Mouse (Mus musculus) embryonic facial prominence, embryonic 14.5 days (tissue): ENCODE measurements around the gene Tmtc1. TPM values are rescaled to one million over a fixed set of nuclear protein-coding genes. Genes with fewer than 3 reads are reported as not detected.

ENCODE experiments used
- ATAC-seq: fragments of 200-750 bp; cut with Nextera tagmentation; 2 replicates; pipeline ENCODE4 v1.8.0; 2017; ENCODE audit warnings: low read depth, moderate number of reproducible peaks, moderate TSS enrichment
- DNase-seq: peaks from one replicate; pipeline ENCODE4 v3.0.0-alpha.2; 2015; ENCODE audit warnings: low spot score
- H3K27ac ChIP-seq: fragments of 300-500 bp; sonication (generic); replicated peaks from 2 replicates; pipeline ENCODE4 v1.5.1; 2014; ENCODE audit warnings: low read depth, mild to moderate bottlenecking, low read length, moderate library complexity
- H3K27me3 ChIP-seq: fragments of 300-500 bp; sonication (generic); replicated peaks from 2 replicates; pipeline ENCODE4 v1.6.1; 2014; ENCODE audit warnings: low read length; ENCODE audit not compliant: control insufficient read depth, insufficient read depth
- H3K36me3 ChIP-seq: fragments of 300-500 bp; sonication (generic); 2 replicates; pipeline ENCODE4 v1.6.1; 2014; ENCODE audit warnings: low read length, mixed read lengths; ENCODE audit not compliant: control insufficient read depth, insufficient read depth
- H3K4me1 ChIP-seq: fragments of 300-500 bp; sonication (generic); 2 replicates; pipeline ENCODE4 v1.6.1; 2014; ENCODE audit warnings: antibody characterized with exemption, low read length; ENCODE audit not compliant: control insufficient read depth, insufficient read depth
- H3K4me2 ChIP-seq: fragments of 300-500 bp; sonication (generic); 2 replicates; pipeline ENCODE4 v1.6.1; 2014; ENCODE audit warnings: low read depth, mild to moderate bottlenecking, low read length, moderate library complexity, mixed read lengths
- H3K4me3 ChIP-seq: fragments of 300-500 bp; sonication (generic); 2 replicates; pipeline ENCODE4 v1.5.1; 2014; ENCODE audit warnings: low read depth, mild to moderate bottlenecking, low read length
- H3K9ac ChIP-seq: fragments of 300-500 bp; sonication (generic); 2 replicates; pipeline ENCODE4 v1.6.1; 2014; ENCODE audit warnings: low read depth, mild to moderate bottlenecking, low read length, moderate library complexity, mixed read lengths
- H3K9me3 ChIP-seq: fragments of 300-500 bp; sonication (generic); 2 replicates; pipeline ENCODE4 v1.6.1; 2016; ENCODE audit warnings: low read length; ENCODE audit not compliant: control insufficient read depth
- WGBS: fragments of 180-500 bp; shearing (Covaris S2); extraction: QIAGEN DNeasy Blood & Tissue Kit; methylation state at CpG from one replicate; pipeline ENCODE4 v1.1.7; 2014; 5-methylcytosine and 5-hydroxymethylcytosine counted together
- polyA plus RNA-seq: library from polyadenylated mRNA; unstranded; fragments of >200 nt; fragmentation: Nextera tagmentation; extraction: Ambion mirVana; gene quantifications from 2 replicates; pipeline ENCODE4 v1.2.1, GENCODE M21; 2014

Gene Tmtc1
- polyA plus RNA-seq = 3.0 and 4.6 TPM in 2 replicates

DNA sequence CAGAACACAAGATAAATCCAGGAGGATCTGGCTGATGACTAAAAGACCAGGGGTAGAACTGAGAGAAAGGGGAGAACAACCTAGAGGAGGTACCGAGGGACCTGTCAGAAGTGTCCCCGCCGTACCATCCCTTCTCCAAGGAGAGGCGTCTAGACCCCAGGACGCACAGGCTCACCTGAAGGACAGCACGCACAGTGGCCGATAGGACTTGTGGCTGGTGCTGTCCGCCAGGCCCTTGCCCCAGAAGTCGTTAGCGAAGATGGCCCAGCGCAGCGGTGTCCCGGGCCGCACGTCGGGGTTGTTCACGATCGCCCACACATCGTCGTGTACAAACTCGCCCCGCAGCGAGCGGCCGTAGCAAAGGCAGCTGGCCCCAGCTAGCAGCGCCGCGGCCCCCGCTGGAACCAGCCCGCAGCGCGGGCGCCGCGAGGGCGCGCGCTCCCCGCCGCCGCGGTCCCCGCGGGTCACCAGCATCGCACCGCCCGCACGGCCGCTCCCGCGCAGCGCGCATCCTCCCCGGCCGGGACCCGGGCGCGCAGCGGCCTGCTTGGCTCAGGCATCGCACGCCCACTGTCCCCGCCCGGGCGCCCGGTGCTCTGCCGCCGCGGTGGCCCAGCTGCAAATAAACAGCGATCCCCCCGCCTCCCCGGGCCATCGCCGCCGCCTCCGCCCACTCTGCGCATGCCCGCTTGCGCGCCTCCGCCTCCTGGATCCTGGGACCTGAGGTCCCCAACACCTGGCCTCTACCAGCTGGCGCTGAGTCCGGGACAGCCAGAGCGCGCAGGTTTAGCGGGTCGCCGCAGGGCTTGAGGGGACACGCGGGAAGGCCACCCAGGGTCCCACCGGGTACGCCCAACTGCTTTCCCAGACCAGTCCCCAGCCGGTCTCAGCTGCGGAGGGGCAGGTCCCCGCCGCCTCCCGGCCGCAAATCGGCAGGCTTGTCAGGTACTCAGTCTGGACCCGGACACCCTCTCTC lies at the start of gene Tmtc1:
Gene Tmtc1 (minus strand): TSS at position 664 of the 976 bp plus-strand sequence.
- Histone ChIP-seq H3K27me3 (peaks cover 30% of the 10 kb centered on the region), H3K4me3 (peak within 1 kb of the TSS; percentile 73), H3K9me3 (0 out of 2 replicates have a peak, but pooled peaks cover 3% of the 10 kb centered on the region), H3K36me3 (no peaks in the 10 kb centered on the region), H3K4me1 (0 out of 2 replicates have a peak, but pooled peaks cover 4% of the 10 kb centered on the region), H3K4me2 (peak within 1 kb of the TSS; percentile 94), H3K27ac (no peak within 1 kb of the TSS), H3K9ac (peak within 1 kb of the TSS; percentile 74)
- DNase-seq (peak; percentile 69), ATAC-seq (peak; percentile 83)
- WGBS = under 1% methylated on average over 62 of the region's 99 CpGs

DNA sequence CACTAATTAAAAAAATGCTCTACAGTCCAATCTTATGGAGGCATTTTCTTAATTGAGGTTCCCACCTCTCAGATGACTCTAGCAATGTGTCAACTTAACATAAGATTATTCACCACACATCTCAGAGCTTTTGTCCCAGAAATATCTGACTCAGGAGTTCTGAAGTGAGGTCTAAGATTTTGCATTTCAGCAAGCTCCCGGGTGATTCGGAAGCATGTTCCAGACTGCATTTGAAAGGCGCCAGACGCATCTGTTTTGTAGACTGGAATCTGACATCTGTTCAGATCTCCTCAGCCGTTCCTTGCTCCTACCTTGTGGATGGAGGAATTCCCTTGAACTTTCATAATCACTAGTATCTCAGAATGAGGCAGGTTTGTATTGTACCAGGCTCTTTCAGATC lies 47.7 kb upstream of the Tmtc1 start:
- DNase-seq = no peak
- Histone ChIP-seq H3K9ac (no peak overlapping the region), H3K27me3 (no peaks in the 10 kb centered on the region), H3K4me2 (no peak overlapping the region), H3K9me3 (no peaks in the 10 kb centered on the region), H3K4me1 (no peaks in the 10 kb centered on the region), H3K36me3 (no peaks in the 10 kb centered on the region), H3K27ac (no peak overlapping the region), H3K4me3 (no peak overlapping the region)
- 69% methylated on average over 5 of the region's 5 CpGs for WGBS
- ATAC-seq = no peak

DNA sequence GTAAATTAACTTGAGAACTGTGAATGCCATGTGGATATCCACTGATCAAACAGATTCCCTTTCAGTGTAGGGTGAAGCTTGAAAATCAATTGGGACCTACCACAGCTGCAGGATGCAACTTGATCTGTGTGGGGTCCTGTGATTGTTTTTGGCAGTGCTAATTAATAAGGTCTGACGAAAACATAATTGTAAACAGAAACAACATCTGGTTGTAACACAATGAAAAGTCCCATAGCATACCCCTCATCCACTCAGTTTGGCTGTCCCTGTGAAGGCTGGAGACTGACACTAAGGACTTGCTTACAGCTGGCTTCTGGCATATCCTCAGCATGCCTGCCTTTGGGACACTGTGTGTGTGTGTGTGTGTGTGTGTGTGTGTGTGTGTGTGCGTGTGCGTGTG lies 42.6 kb upstream of the Tmtc1 start:
- Histone ChIP-seq H3K36me3 (no peaks in the 10 kb centered on the region), H3K4me3 (no peak overlapping the region), H3K27ac (no peak overlapping the region; the same call in 1 of the 2 replicates), H3K27me3 (no peaks in the 10 kb centered on the region), H3K9me3 (no peaks in the 10 kb centered on the region), H3K4me2 (no peak overlapping the region), H3K9ac (no peak overlapping the region), H3K4me1 (no peaks in the 10 kb centered on the region)
- ATAC-seq (no peak), DNase-seq (peak; percentile 56)
- WGBS = 15% methylated on average over 1 of the region's 3 CpGs

DNA sequence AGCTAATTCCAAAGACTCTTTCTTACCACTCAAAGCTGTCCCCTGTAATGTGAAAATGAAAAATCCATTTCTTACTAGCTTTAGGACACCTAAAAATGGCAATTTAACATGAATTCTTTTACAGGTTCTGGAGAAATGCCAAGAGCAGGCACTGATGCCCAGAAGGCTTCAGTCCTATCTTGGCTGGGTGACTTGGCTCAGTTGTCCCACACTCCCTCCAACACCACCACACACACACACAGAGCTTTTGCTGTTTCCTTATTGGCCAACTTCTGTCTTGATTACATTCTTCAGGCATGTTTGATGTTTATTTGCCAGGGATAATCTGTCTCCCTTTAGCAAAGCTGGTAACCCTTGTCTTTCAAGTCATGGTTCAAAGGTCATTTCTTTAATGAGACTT lies 37.7 kb upstream of the Tmtc1 start:
- H3K4me3 ChIP-seq = no peak overlapping the region
- no peak for DNase-seq
- no peak for ATAC-seq
- no peak overlapping the region for H3K9ac ChIP-seq
- no peaks in the 10 kb centered on the region for H3K9me3 ChIP-seq
- H3K36me3 ChIP-seq = no peaks in the 10 kb centered on the region
- H3K4me2 ChIP-seq = no peak overlapping the region
- H3K27me3 ChIP-seq = no peaks in the 10 kb centered on the region
- no peaks in the 10 kb centered on the region for H3K4me1 ChIP-seq
- H3K27ac ChIP-seq = no peak overlapping the region

DNA sequence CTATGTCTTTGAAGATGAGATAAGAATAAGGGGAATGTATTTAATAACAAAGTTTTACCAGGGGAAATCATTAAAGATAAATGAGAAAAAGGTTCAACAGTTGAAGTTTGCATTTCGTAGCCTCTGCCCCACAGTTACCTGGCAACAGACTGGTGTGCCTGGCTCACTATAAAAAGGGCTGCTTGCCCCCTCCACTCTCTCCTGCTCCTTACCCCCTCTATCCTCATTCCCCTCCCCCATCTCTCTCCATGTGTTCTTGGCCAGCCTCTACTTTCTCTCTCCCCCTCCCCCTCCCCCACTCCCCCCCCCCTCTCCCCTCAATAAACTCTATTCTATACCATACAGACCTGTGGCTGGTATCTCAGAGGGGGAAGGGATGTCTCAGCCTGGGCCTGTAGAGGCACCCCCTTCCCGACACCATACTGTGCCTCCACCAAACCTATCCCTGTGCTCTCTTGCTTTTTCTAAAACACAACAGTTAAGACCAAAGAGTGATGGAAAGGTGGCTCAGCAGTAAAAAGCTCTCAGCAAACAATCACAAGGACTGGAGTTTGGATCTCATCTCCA lies 35.6 kb upstream of the Tmtc1 start:
- no peak for DNase-seq
- Histone ChIP-seq H3K9ac (no peak overlapping the region), H3K4me3 (no peak overlapping the region), H3K27me3 (no peaks in the 10 kb centered on the region), H3K4me1 (no peaks in the 10 kb centered on the region), H3K4me2 (no peak overlapping the region), H3K27ac (no peak overlapping the region), H3K9me3 (no peaks in the 10 kb centered on the region), H3K36me3 (no peaks in the 10 kb centered on the region)
- ATAC-seq = no peak
- WGBS = 78% methylated on average over 2 of the region's 2 CpGs

DNA sequence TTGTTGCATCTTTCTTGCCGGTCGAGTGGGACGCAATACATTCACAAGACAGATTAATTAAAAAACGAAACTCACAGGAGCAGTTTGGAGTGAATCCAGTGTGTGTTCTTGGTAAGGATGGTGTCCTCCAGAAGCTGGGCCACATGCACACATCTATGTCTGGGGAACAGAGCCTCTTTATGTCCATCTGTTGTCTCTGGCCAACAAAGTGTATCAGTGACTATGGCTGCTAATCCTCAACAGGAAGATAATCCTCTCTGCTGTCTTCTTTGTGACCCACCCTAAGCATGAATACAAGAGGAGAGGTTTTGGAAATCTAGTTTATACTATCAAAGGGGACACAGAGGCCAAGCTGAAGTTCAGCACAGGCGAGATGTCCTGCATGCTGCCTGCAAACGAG lies 34.2 kb upstream of the Tmtc1 start:
- H3K4me1 ChIP-seq = no peaks in the 10 kb centered on the region
- DNase-seq = no peak
- H3K27ac ChIP-seq = no peak overlapping the region
- WGBS = 80% methylated on average over 6 of the region's 6 CpGs
- H3K36me3 ChIP-seq = no peaks in the 10 kb centered on the region
- no peak overlapping the region for H3K4me2 ChIP-seq
- H3K27me3 ChIP-seq = no peaks in the 10 kb centered on the region
- H3K9ac ChIP-seq = no peak overlapping the region
- no peaks in the 10 kb centered on the region for H3K9me3 ChIP-seq
- ATAC-seq = no peak
- H3K4me3 ChIP-seq = no peak overlapping the region

DNA sequence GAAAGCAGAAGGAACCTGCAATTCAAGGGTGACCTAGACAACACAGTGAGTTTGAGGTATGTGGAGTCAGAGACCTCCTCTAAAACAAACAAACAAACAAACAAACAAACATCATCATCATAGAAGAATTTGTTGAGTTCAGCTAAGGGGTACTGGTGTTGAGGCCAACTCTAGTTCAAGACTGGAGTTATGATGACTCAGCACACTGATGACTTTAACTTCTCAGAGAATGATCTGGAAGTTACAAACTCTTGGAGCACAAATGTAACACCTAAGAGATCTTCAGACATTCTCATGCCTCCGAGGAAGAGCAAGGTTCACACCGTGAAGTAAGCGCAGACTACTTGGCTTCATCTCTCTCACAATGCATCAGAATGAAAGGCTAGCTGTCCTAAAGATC lies 28.1 kb upstream of the Tmtc1 start:
- Histone ChIP-seq H3K27ac (no peak overlapping the region), H3K9me3 (no peaks in the 10 kb centered on the region), H3K9ac (no peak overlapping the region), H3K4me2 (no peak overlapping the region), H3K27me3 (no peaks in the 10 kb centered on the region), H3K36me3 (no peaks in the 10 kb centered on the region), H3K4me3 (no peak overlapping the region), H3K4me1 (peaks cover 11% of the 10 kb centered on the region)
- no peak for ATAC-seq
- 97% methylated on average over 3 of the region's 3 CpGs for WGBS
- DNase-seq = no peak

DNA sequence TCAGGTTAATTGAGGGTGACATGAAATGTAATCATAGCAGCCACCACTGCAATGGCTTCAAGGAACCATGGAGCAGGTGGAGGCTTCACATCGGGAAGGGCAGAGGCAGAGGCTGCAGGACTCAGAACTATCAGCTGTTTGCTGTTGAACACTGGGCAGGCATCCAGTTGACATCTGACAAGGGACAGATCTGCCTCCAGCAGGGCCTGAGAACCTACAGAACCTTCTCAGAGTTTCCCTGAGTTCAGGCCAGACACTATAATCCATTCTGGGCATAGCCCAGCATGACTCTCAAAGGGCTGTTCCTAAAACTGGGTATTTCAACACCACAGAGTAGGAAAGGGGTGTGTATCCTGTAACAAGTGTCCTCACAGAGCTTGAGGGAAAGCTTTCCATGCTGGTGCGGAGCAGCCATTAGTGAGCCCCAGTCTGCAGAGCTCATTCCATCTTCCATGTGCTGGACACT lies 23.8 kb upstream of the Tmtc1 start:
- H3K4me3 ChIP-seq = no peak overlapping the region
- no peaks in the 10 kb centered on the region for H3K36me3 ChIP-seq
- peak; percentile 89 for ATAC-seq
- H3K4me2 ChIP-seq = no peak overlapping the region
- no peaks in the 10 kb centered on the region for H3K27me3 ChIP-seq
- no peak overlapping the region for H3K9ac ChIP-seq
- peaks cover 12% of the 10 kb centered on the region for H3K4me1 ChIP-seq
- peak; percentile 72 for DNase-seq
- WGBS = 45% methylated on average over 2 of the region's 2 CpGs
- no peaks in the 10 kb centered on the region for H3K9me3 ChIP-seq
- no peak overlapping the region for H3K27ac ChIP-seq
